Mouse (Mus musculus) spleen, adult 2 months (tissue): ENCODE measurements around the gene Mpnd.

Experiments
- CTCF ChIP-seq: fragments of 200-500 bp; IDR thresholded peaks from 2 replicates; pipeline ENCODE4 v1.5.1; 2011; ENCODE audit warnings: mild to moderate bottlenecking, inconsistent platforms; ENCODE audit not compliant: insufficient read depth, insufficient read length, insufficient replicate concordance; ENCODE audit errors: extremely low read depth
- POLR2A ChIP-seq: fragments of 200-500 bp; IDR thresholded peaks from 2 replicates; pipeline ENCODE4 v1.6.1; 2011; ENCODE audit warnings: low read depth, low read length, inconsistent platforms

GRCm38 (mm10) chr17:55967186-55967585, 38.3 kb upstream of the Mpnd start:
- no peak for TF ChIP-seq CTCF
- TF ChIP-seq POLR2A: no peak
